In genomic region chr7:141447110-141447991, GRCm38 (mm10) we compare ENCODE assay signal across 8 mouse cellular contexts. TPM values are rescaled to one million over a fixed set of nuclear protein-coding genes. Genes with fewer than 3 reads are reported as not detected.
A peak's percentile ranks its signal among the peaks of the same experiment; 100 is the strongest.
DNase-seq lines count a peak whose midpoint lies in the region; ATAC-seq and TF ChIP-seq lines count a peak whose summit lies in the region.

Rplp2 (plus strand) TSS chr7:141447370.

- intact Hi-C loops in heart, postnatal 14 days (cut with DNase I) = no loop called here

- peak within 1 kb of the TSS; percentile 62 for H3K27ac ChIP-seq in ES-Bruce4 (ENCODE audit: insufficient read depth, low read length)
- peak within 1 kb of the TSS; percentile 86 for H3K27ac ChIP-seq in forebrain, embryonic 14.5 days (ENCODE audit: low read depth, low read length)

- peak; percentile 88 for ATAC-seq in cerebellum, adult (ENCODE audit: insufficient number of reproducible peaks, low FRiP score, low TSS enrichment)
- ATAC-seq in forebrain, embryonic 14.5 days = peak; percentile 95
- ATAC-seq in neutrophil, adult 5-6 weeks (ENCODE audit: extremely low read depth, insufficient number of reproducible peaks, low FRiP score, poor library complexity, severe bottlenecking) = peak; percentile 89

- no peak for TF ChIP-seq CTCF in ES-Bruce4 (IDR thresholded peaks at IDR 0.05; ENCODE audit: low read depth, low read length)
- no peak for TF ChIP-seq CTCF in lung, adult 2 months (IDR thresholded peaks at IDR 0.05; ENCODE audit: insufficient read depth, low read length)

- peak within 1 kb of the TSS; percentile 87 for H3K4me2 ChIP-seq in forebrain, embryonic 14.5 days (ENCODE audit: low read length)

- H3K9me3 ChIP-seq in ES-Bruce4 (replicated peaks; ENCODE audit: control insufficient read depth, insufficient read depth, low read length, poor library complexity, severe bottlenecking) = no peaks in the 10 kb centered on the region
- H3K9me3 ChIP-seq in forebrain, embryonic 14.5 days (replicated peaks; ENCODE audit: control insufficient read depth, low read length) = no peaks in the 10 kb centered on the region

- DNase-seq in forebrain, embryonic 14.5 days (ENCODE audit: low spot score) = peak; percentile 97
- DNase-seq in heart, postnatal 14 days = peak; percentile 91 to 94
- DNase-seq in layer of hippocampus, adult 18-20 months (ENCODE audit: low spot score in 2 of 2) = peak; percentile 95 to 98
- DNase-seq in lung, adult 2 months = peak; percentile 95
- peak; percentile 87 to 91 for DNase-seq in thymus, adult 18-20 months

- peak; percentile 73 for TF ChIP-seq POLR2A in ES-Bruce4 (IDR thresholded peaks at IDR 0.05; ENCODE audit: insufficient read depth, low read length)
- peak; percentile 90 for TF ChIP-seq POLR2A in lung, adult 2 months (IDR thresholded peaks at IDR 0.05; ENCODE audit: borderline replicate concordance, extremely low read depth, low read depth, low read length)

- peak within 1 kb of the TSS; percentile 96 for H3K4me3 ChIP-seq in ES-Bruce4 (ENCODE audit: low read depth, low read length)
- H3K4me3 ChIP-seq in forebrain, embryonic 14.5 days (ENCODE audit: low read depth, low read length) = peak within 1 kb of the TSS; percentile 81
- peak within 1 kb of the TSS; percentile 98 for H3K4me3 ChIP-seq in lung, adult 2 months (replicated peaks; ENCODE audit: extremely low read depth, low read depth, low read length)

- under 1% methylated on average over 63 of the region's 63 CpGs for WGBS in forebrain, embryonic 14.5 days
- under 1% methylated on average over 63 of the region's 63 CpGs for WGBS in lung, adult 2 months

- H3K4me1 ChIP-seq in ES-Bruce4 (ENCODE audit: control insufficient read depth, insufficient read depth, low read length) = peaks cover 1% of the 10 kb centered on the region
- H3K4me1 ChIP-seq in forebrain, embryonic 14.5 days (ENCODE audit: control insufficient read depth, insufficient read depth, low read length) = peaks cover 22% of the 10 kb centered on the region
- H3K4me1 ChIP-seq in lung, adult 2 months (ENCODE audit: control insufficient read depth, insufficient read depth, low read length) = peaks cover 8% of the 10 kb centered on the region; the same call in 1 of the 2 replicates

- 0 out of 2 replicates have a peak, but pooled peaks have one; percentile 10 for TF ChIP-seq EP300 in ES-Bruce4 (IDR thresholded peaks at IDR 0.05; ENCODE audit: insufficient read depth, low read depth, low read length)

- H3K9ac ChIP-seq in ES-Bruce4 (ENCODE audit: low read depth, poor library complexity, severe bottlenecking) = peak within 1 kb of the TSS; percentile 89
- H3K9ac ChIP-seq in forebrain, embryonic 14.5 days (ENCODE audit: low read length) = peak within 1 kb of the TSS; percentile 86

- no peaks in the 10 kb centered on the region for H3K27me3 ChIP-seq in ES-Bruce4 (ENCODE audit: control insufficient read depth, insufficient read depth, low read length, poor library complexity, severe bottlenecking)
- H3K27me3 ChIP-seq in forebrain, embryonic 14.5 days (replicated peaks; ENCODE audit: control insufficient read depth, insufficient read depth, low read length) = 0 out of 2 replicates have a peak, but pooled peaks cover 2% of the 10 kb centered on the region

- peaks cover 43% of the 10 kb centered on the region for H3K36me3 ChIP-seq in ES-Bruce4 (ENCODE audit: control insufficient read depth, insufficient read depth, low read length, poor library complexity, severe bottlenecking)
- peaks cover 32% of the 10 kb centered on the region for H3K36me3 ChIP-seq in forebrain, embryonic 14.5 days (ENCODE audit: control insufficient read depth, insufficient read depth, low read length)

RNA-seq across cellular contexts. Expression of gene Rplp2, which starts in this region (rescaled TPM):
- 2,328 and 2,759 TPM in 2 replicates for polyA plus RNA-seq in ES-Bruce4 (2011; ENCODE audit: insufficient read depth, insufficient read length, low read depth, missing spikeins)
- polyA plus RNA-seq in forebrain, embryonic 14.5 days (2014; fragmentation: Nextera tagmentation; extraction: Ambion mirVana) = 740 and 845 TPM in 2 replicates
- 100 to 1,000 TPM; 876 to 946 TPM for total RNA-seq in heart, postnatal 14 days (2021)
- total RNA-seq in layer of hippocampus, adult 18-20 months (2021) = 100 to 1,000 TPM; 557 to 573 TPM
- polyA plus RNA-seq in lung, adult 2 months (2012; rRNA removed) = 415 and 591 TPM in 2 replicates
- 2,224 and 3,167 TPM in 2 replicates for total RNA-seq in neutrophil, adult 5-6 weeks (2017)

Comparison
In these comparisons a context has a peak if more than half of its experiments do, and no peak if none do; other contexts are left out.
1. Peak in every context shown above with its lines: DNase-seq, ATAC-seq, H3K4me3 ChIP-seq and H3K27ac ChIP-seq.